ENCODE assay signal across 13 mouse cellular contexts in the genomic region with DNA sequence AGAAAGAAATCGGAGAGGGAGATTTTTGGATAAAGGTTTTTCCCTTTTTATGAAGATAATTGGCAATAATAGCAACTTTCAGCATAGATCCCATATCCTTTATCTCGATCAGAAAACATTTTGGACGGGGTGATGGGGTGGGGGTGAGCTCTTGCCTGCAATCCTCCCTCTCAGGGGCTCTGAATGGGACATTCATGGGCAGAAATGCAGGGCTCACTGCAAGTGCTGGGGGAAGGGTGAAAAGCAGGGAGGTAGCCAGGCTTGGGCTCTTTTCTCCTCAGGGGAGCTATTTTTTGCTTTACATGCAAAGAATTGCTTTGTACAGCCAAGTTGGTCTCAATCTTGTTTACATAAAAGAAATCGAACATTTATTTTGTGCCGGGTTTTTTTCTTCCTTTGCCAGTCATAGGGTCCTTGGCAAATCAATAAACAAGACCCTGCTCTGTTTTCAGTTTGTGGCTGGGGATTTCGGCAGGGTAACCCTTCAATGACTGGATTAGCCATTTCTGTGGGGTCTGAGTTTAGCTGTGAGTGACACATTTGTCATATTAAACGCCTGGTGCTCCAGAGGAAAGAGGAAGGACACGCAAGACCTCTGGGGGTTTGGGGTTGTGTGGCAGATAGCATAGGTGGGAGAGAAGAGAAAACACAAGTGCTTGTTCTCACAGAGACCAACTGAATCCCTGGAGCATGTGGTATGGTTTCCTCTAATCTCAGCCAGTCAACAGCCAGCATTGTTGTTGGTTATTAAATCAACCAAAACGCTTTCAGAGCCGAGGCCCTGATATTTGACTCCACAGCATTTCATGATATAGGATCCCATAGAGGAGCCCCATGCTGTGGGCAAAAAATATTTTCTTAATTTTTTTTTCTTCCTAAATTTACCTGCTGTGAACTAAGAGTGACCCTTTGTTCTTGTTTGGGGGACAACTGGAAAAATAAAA.
A peak's percentile ranks its signal among the peaks of the same experiment; 100 is the strongest.
DNase-seq lines count a peak whose midpoint lies in the region; ATAC-seq lines count a peak whose summit lies in the region.
"Had no signal": no experiment of that assay in that cellular context is flagged by ENCODE, and none has a peak within 500 bp of the region (broad histone marks: within the 10 kb centered on the region; RNA-seq: fewer than 3 reads in every experiment).

No protein-coding gene starts in this region.

- H3K36me3 ChIP-seq in hindbrain, embryonic 12.5 days, result no peaks in the 10 kb centered on the region
- H3K36me3 ChIP-seq in hindbrain, embryonic 11.5 days (ENCODE audit: control insufficient read depth, insufficient read depth, low read length), result no peaks in the 10 kb centered on the region
- no peaks in the 10 kb centered on the region for H3K36me3 ChIP-seq in embryonic facial prominence, embryonic 15.5 days
- H3K36me3 ChIP-seq in hindbrain, embryonic 16.5 days (ENCODE audit: control insufficient read depth, insufficient read depth, low read length), result no peaks in the 10 kb centered on the region
- no peaks in the 10 kb centered on the region for H3K36me3 ChIP-seq in midbrain, embryonic 16.5 days (ENCODE audit: control insufficient read depth, insufficient read depth, low read length)

- no peak for DNase-seq in hindbrain, embryonic 11.5 days (ENCODE audit: low spot score)
- DNase-seq in kidney, adult 8-10 months, result no peak
- no peak for DNase-seq in cerebellum, adult 11-12 months
- DNase-seq in adrenal gland, adult 18-20 months (ENCODE audit: low spot score in 2 of 2), result no peak
- DNase-seq: adrenal gland, adult 8-10 months; cerebellum, adult 18-20 months; lung, adult 2 months; spleen, adult 18-20 months; thymus, adult 18-20 months had no signal

- 42% methylated on average over 10 of the region's 10 CpGs for WGBS in hindbrain, embryonic 12.5 days
- 52% methylated on average over 10 of the region's 10 CpGs for WGBS in hindbrain, embryonic 11.5 days
- WGBS in embryonic facial prominence, embryonic 15.5 days, result 19% methylated on average over 10 of the region's 10 CpGs
- 40% methylated on average over 10 of the region's 10 CpGs for WGBS in hindbrain, embryonic 16.5 days
- 30% methylated on average over 10 of the region's 10 CpGs for WGBS in midbrain, embryonic 16.5 days

- H3K4me1 ChIP-seq in hindbrain, embryonic 12.5 days, result peaks cover 23% of the 10 kb centered on the region
- no peaks in the 10 kb centered on the region for H3K4me1 ChIP-seq in hindbrain, embryonic 11.5 days (replicated peaks; ENCODE audit: control insufficient read depth, insufficient read depth, low read length)
- H3K4me1 ChIP-seq in embryonic facial prominence, embryonic 15.5 days, result peaks cover 4% of the 10 kb centered on the region; the same call in 1 of the 2 replicates
- peaks cover 7% of the 10 kb centered on the region for H3K4me1 ChIP-seq in hindbrain, embryonic 16.5 days (ENCODE audit: control insufficient read depth, insufficient read depth, low read depth, low read length)
- H3K4me1 ChIP-seq in midbrain, embryonic 16.5 days (ENCODE audit: control insufficient read depth, insufficient read depth, low read length), result peaks cover 20% of the 10 kb centered on the region

- ATAC-seq in hindbrain, embryonic 12.5 days (ENCODE audit: low FRiP score), result no peak
- ATAC-seq in hindbrain, embryonic 11.5 days (ENCODE audit: low FRiP score), result no peak
- ATAC-seq in embryonic facial prominence, embryonic 15.5 days (ENCODE audit: insufficient number of reproducible peaks, low FRiP score, low TSS enrichment, low read depth), result no peak
- peak; percentile 46; the same call in 1 of the 2 replicates for ATAC-seq in hindbrain, embryonic 16.5 days
- peak; percentile 46; the same call in 1 of the 2 replicates for ATAC-seq in midbrain, embryonic 16.5 days

- 0 out of 2 replicates have a peak overlapping the region, but pooled peaks have one; percentile 30 for H3K27ac ChIP-seq in hindbrain, embryonic 12.5 days
- H3K27ac ChIP-seq in hindbrain, embryonic 11.5 days (ENCODE audit: low read depth, low read length), result no peak overlapping the region
- 0 out of 2 replicates have a peak overlapping the region, but pooled peaks have one; percentile 22 for H3K27ac ChIP-seq in embryonic facial prominence, embryonic 15.5 days (replicated peaks)
- H3K27ac ChIP-seq in hindbrain, embryonic 16.5 days (ENCODE audit: low read depth, low read length), result no peak overlapping the region
- H3K27ac ChIP-seq in midbrain, embryonic 16.5 days (ENCODE audit: low read length), result peak overlapping the region; percentile 23; the same call in 1 of the 2 replicates

- no peaks in the 10 kb centered on the region for H3K27me3 ChIP-seq in hindbrain, embryonic 12.5 days
- no peaks in the 10 kb centered on the region for H3K27me3 ChIP-seq in hindbrain, embryonic 11.5 days (ENCODE audit: control insufficient read depth, insufficient read depth, low read length)
- no peaks in the 10 kb centered on the region for H3K27me3 ChIP-seq in embryonic facial prominence, embryonic 15.5 days
- no peaks in the 10 kb centered on the region for H3K27me3 ChIP-seq in hindbrain, embryonic 16.5 days (replicated peaks; ENCODE audit: control insufficient read depth, insufficient read depth, low read length)
- H3K27me3 ChIP-seq in midbrain, embryonic 16.5 days (ENCODE audit: control insufficient read depth, insufficient read depth, low read depth, low read length), result no peaks in the 10 kb centered on the region

- H3K9ac ChIP-seq in hindbrain, embryonic 12.5 days, result no peak overlapping the region
- H3K9ac ChIP-seq in hindbrain, embryonic 11.5 days (ENCODE audit: low read depth, low read length), result no peak overlapping the region
- no peak overlapping the region for H3K9ac ChIP-seq in embryonic facial prominence, embryonic 15.5 days
- H3K9ac ChIP-seq in hindbrain, embryonic 16.5 days (ENCODE audit: low read depth, low read length), result no peak overlapping the region
- H3K9ac ChIP-seq in midbrain, embryonic 16.5 days (ENCODE audit: low read depth, low read length), result no peak overlapping the region

- H3K9me3 ChIP-seq in hindbrain, embryonic 12.5 days (replicated peaks), result no peaks in the 10 kb centered on the region
- no peaks in the 10 kb centered on the region for H3K9me3 ChIP-seq in hindbrain, embryonic 11.5 days (ENCODE audit: control insufficient read depth, low read length)
- H3K9me3 ChIP-seq in embryonic facial prominence, embryonic 15.5 days (replicated peaks), result no peaks in the 10 kb centered on the region
- no peaks in the 10 kb centered on the region for H3K9me3 ChIP-seq in hindbrain, embryonic 16.5 days (ENCODE audit: control insufficient read depth, low read length)
- H3K9me3 ChIP-seq in midbrain, embryonic 16.5 days (replicated peaks; ENCODE audit: control insufficient read depth, low read length, poor library complexity, severe bottlenecking), result no peaks in the 10 kb centered on the region

- H3K4me3 ChIP-seq in hindbrain, embryonic 12.5 days, result no peak overlapping the region
- H3K4me3 ChIP-seq in hindbrain, embryonic 11.5 days (ENCODE audit: low read depth, low read length), result no peak overlapping the region
- no peak overlapping the region for H3K4me3 ChIP-seq in embryonic facial prominence, embryonic 15.5 days (replicated peaks)
- H3K4me3 ChIP-seq in hindbrain, embryonic 16.5 days (ENCODE audit: low read length), result no peak overlapping the region
- H3K4me3 ChIP-seq in midbrain, embryonic 16.5 days (ENCODE audit: low read depth, low read length), result no peak overlapping the region

- no peak overlapping the region for H3K4me2 ChIP-seq in hindbrain, embryonic 12.5 days (replicated peaks)
- no peak overlapping the region for H3K4me2 ChIP-seq in hindbrain, embryonic 11.5 days (replicated peaks; ENCODE audit: low read depth, low read length)
- no peak overlapping the region for H3K4me2 ChIP-seq in embryonic facial prominence, embryonic 15.5 days (replicated peaks)
- H3K4me2 ChIP-seq in hindbrain, embryonic 16.5 days (ENCODE audit: low read length), result no peak overlapping the region
- H3K4me2 ChIP-seq in midbrain, embryonic 16.5 days (ENCODE audit: low read length), result no peak overlapping the region

Comparison
In these comparisons a context has a peak if more than half of its experiments do, and no peak if none do; other contexts are left out.
1. ATAC-seq: peak in hindbrain, embryonic 16.5 days (single experiment) and midbrain, embryonic 16.5 days (single experiment); none in hindbrain, embryonic 12.5 days (single experiment), hindbrain, embryonic 11.5 days (single experiment) and embryonic facial prominence, embryonic 15.5 days (single experiment).
2. H3K27ac ChIP-seq: peak in hindbrain, embryonic 12.5 days (single experiment), embryonic facial prominence, embryonic 15.5 days (single experiment) and midbrain, embryonic 16.5 days (single experiment); none in hindbrain, embryonic 11.5 days (single experiment) and hindbrain, embryonic 16.5 days (single experiment).